Mouse (Mus musculus): ENCODE data around the gene Gm21698. TPM values are rescaled to one million over a fixed set of nuclear protein-coding genes. Genes with fewer than 3 reads are reported as not detected.
"Not testable (repeated sequence)": the region's sequence is repeated elsewhere in the genome, so short reads cannot be mapped to it uniquely, and the experiment has no call there.

The Gm21698 gene
- not detected for total RNA-seq (2021)
- long read RNA-seq, experiment 1: 0 reads
- long read RNA-seq, experiment 2: 0 reads

GRCm38 (mm10) chr5:25988550-25988949 lies at the start of gene Gm21698:
TSS of gene Gm21698 (minus strand) at chr5:25988650.
- intact Hi-C loops (cut with DNase I): not testable (repeated sequence)

GRCm38 (mm10) chr5:26022816-26023215 lies 34.4 kb upstream of the Gm21698 start, which contains the start of gene Gm5862:
TSS of gene Gm5862 (minus strand) at chr5:26022916.
- DNase-seq (ENCODE audit: low spot score in 2 of 2); intact Hi-C loops (cut with DNase I): not testable (repeated sequence)

More at GRCm38 (mm10) chr5:25988550-25988949, at the start of gene Gm21698:
- not testable (repeated sequence) for DNase-seq (ENCODE audit: low spot score in 2 of 2)

- intact Hi-C loops (cut with DNase I); DNase-seq (ENCODE audit: low spot score in 2 of 2): not testable (repeated sequence)
Measured at GRCm38 (mm10) chr5:26007697-26008096, 19.2 kb upstream of the Gm21698 start.

GRCm38 (mm10) chr5:26006937-26007695 lies 18.7 kb upstream of the Gm21698 start:
- peak; percentile 6 to 18 for DNase-seq (ENCODE audit: low spot score in 2 of 2)
- intact Hi-C loops (cut with DNase I): not testable (repeated sequence)

- intact Hi-C loops (cut with DNase I); DNase-seq (ENCODE audit: low spot score in 2 of 2): not testable (repeated sequence)
Measured at GRCm38 (mm10) chr5:26004698-26005097, 16.2 kb upstream of the Gm21698 start, which contains the start of gene Gm1979. TSS of gene Gm1979 (minus strand) at chr5:26004798.

- intact Hi-C loops (cut with DNase I); DNase-seq (ENCODE audit: low spot score in 2 of 2): not testable (repeated sequence)
Measured at GRCm38 (mm10) chr5:25972563-25972962, 15.9 kb downstream of the Gm21698 start, which contains the start of gene Gm21680. TSS of gene Gm21680 (minus strand) at chr5:25972663.

- intact Hi-C loops (cut with DNase I); DNase-seq (ENCODE audit: low spot score in 2 of 2): not testable (repeated sequence)
Measured at GRCm38 (mm10) chr5:25957050-25957449, 31.4 kb downstream of the Gm21698 start.

- intact Hi-C loops (cut with DNase I); DNase-seq (ENCODE audit: low spot score in 2 of 2): not testable (repeated sequence)
Measured at GRCm38 (mm10) chr5:25956611-25957010, 31.8 kb downstream of the Gm21698 start.

GRCm38 (mm10) chr5:25954317-25954716 lies 34.1 kb downstream of the Gm21698 start, which contains the start of gene Gm21671:
TSS of gene Gm21671 (minus strand) at chr5:25954417.
- DNase-seq (ENCODE audit: low spot score in 2 of 2); intact Hi-C loops (cut with DNase I): not testable (repeated sequence)

- DNase-seq (ENCODE audit: low spot score in 2 of 2); intact Hi-C loops (cut with DNase I): not testable (repeated sequence)
Measured at GRCm38 (mm10) chr5:25945391-25945790, 43.1 kb downstream of the Gm21698 start.

- intact Hi-C loops (cut with DNase I); DNase-seq (ENCODE audit: low spot score in 2 of 2): not testable (repeated sequence)
Measured at GRCm38 (mm10) chr5:25942281-25942680, 46.2 kb downstream of the Gm21698 start, which contains the start of gene Gm21663. TSS of gene Gm21663 (minus strand) at chr5:25942381.

Other genes starting within 250 kb of the Gm21698 start
- 100 to 1,000 TPM; 191 to 211 TPM for gene Actr3b, start 228.7 kb downstream of the Gm21698 start, total RNA-seq (2021)
- gene Gm21663, start 46.3 kb downstream of the Gm21698 start, total RNA-seq (2021): not detected
- gene Gm21671, start 34.2 kb downstream of the Gm21698 start, total RNA-seq (2021): not detected
- gene Gm21680, start 16.0 kb downstream of the Gm21698 start, total RNA-seq (2021): not detected
- gene Gm1979, start 16.1 kb upstream of the Gm21698 start, total RNA-seq (2021): not detected
- not detected for gene Gm5862, start 34.3 kb upstream of the Gm21698 start, total RNA-seq (2021)
- not detected for gene Speer4a, start 50.9 kb upstream of the Gm21698 start, total RNA-seq (2021)
- gene Gm7347, start 69.9 kb upstream of the Gm21698 start, total RNA-seq (2021): not detected
- gene Gm10471, start 100.6 kb upstream of the Gm21698 start, total RNA-seq (2021): not detected
- not detected for gene 5031410I06Rik, start 116.7 kb upstream of the Gm21698 start, total RNA-seq (2021)
- gene Gm10220, start 132.8 kb upstream of the Gm21698 start, total RNA-seq (2021): not detected

Measured in left cerebral cortex, postnatal 14 days (tissue).